Mouse (Mus musculus) CD4-positive helper T cell, adult 2 months (primary cell): ENCODE measurements at regions not wholly inside any gene's neighbourhood (a gene's known extent, or its start where the extent isn't known, plus 50 kb on each side); places are given as distances from the start of the nearest gene placed in this dataset.

Source experiments
- DNase-seq: peaks from one replicate; pipeline ENCODE4 v3.0.0-alpha.2; 2012; ENCODE audit warnings: low read depth, missing footprints, low spot score

- DNase-seq, result no peak
Measured at GRCm38 (mm10) chr4:11903861-11904260, 77.2 kb downstream of the Gm10604 start.

GRCm38 (mm10) chr4:11903401-11903800, 77.7 kb downstream of the Gm10604 start:
- no peak for DNase-seq

GRCm38 (mm10) chr4:11899979-11900624, 81.0 kb downstream of the Gm10604 start:
- DNase-seq, result peak; percentile 82

- no peak for DNase-seq
Measured at GRCm38 (mm10) chr4:11897231-11897630, 83.8 kb downstream of the Gm10604 start.

- DNase-seq, result no peak
Measured at GRCm38 (mm10) chr4:11895857-11896825, 84.9 kb downstream of the Gm10604 start.

GRCm38 (mm10) chr4:11893560-11894205, 87.4 kb downstream of the Gm10604 start:
- DNase-seq, result no peak

- DNase-seq, result no peak
Measured at GRCm38 (mm10) chr4:11889039-11889600, 91.9 kb downstream of the Gm10604 start.

GRCm38 (mm10) chr4:11887377-11887776, 93.7 kb downstream of the Gm10604 start:
- DNase-seq, result no peak

GRCm38 (mm10) chr4:11885499-11885898, 95.6 kb downstream of the Gm10604 start:
- DNase-seq, result no peak

GRCm38 (mm10) chr4:11884818-11885217, 96.2 kb downstream of the Gm10604 start:
- DNase-seq, result peak; percentile 8

- DNase-seq, result no peak
Measured at GRCm38 (mm10) chr4:11883295-11883694, 97.8 kb downstream of the Gm10604 start.

GRCm38 (mm10) chr4:11882666-11883065, 98.4 kb downstream of the Gm10604 start:
- DNase-seq, result no peak

GRCm38 (mm10) chr4:11878638-11879037, 102.4 kb downstream of the Gm10604 start:
- peak; percentile 11 for DNase-seq

- DNase-seq, result no peak
Measured at GRCm38 (mm10) chr4:11877945-11878344, 103.1 kb downstream of the Gm10604 start.

- DNase-seq, result no peak
Measured at GRCm38 (mm10) chr4:11876009-11876408, 105.1 kb downstream of the Gm10604 start.

GRCm38 (mm10) chr4:11874586-11875264, 106.3 kb downstream of the Gm10604 start:
- DNase-seq, result no peak

GRCm38 (mm10) chr4:11872036-11872435, 109.0 kb downstream of the Gm10604 start:
- no peak for DNase-seq

GRCm38 (mm10) chr4:11869721-11870120, 111.3 kb downstream of the Gm10604 start:
- DNase-seq, result no peak

- DNase-seq, result no peak
Measured at GRCm38 (mm10) chr4:11868565-11868964, 112.5 kb downstream of the Gm10604 start.
